Mouse (Mus musculus): ENCODE measurements around the gene Stxbp4. TPM values are rescaled to one million over a fixed set of nuclear protein-coding genes. Genes with fewer than 3 reads are reported as not detected.
A peak's percentile ranks its signal among the peaks of the same experiment; 100 is the strongest.

The Stxbp4 gene
- total and polyA plus RNA-seq, 3 experiments, result 1.8 to 5.2 (median 5.0) TPM

GRCm38 (mm10) chr11:90590996-90591395 is 46.9 kb downstream of the Stxbp4 start:
- 63% methylated on average over 1 of the region's 1 CpGs for WGBS
- TF ChIP-seq EP300 (IDR thresholded peaks at IDR 0.05; ENCODE audit: insufficient read depth, low read depth, low read length) (no peak), POLR2A (IDR thresholded peaks at IDR 0.05; ENCODE audit: insufficient read depth, low read depth, low read length) (no peak), CTCF (IDR thresholded peaks at IDR 0.05) (no peak)

GRCm38 (mm10) chr11:90586203-90586602 is 51.7 kb downstream of the Stxbp4 start:
- H3K36me3 ChIP-seq (ENCODE audit: control insufficient read depth, insufficient read depth, low read length), result no peaks in the 10 kb centered on the region
- H3K27ac ChIP-seq, result no peak overlapping the region
- no peak overlapping the region for H3K4me3 ChIP-seq
- DNase-seq, result peak; percentile 49 to 53
- no peaks in the 10 kb centered on the region for H3K4me1 ChIP-seq (ENCODE audit: control insufficient read depth, insufficient read depth, low read length)
- TF ChIP-seq EP300 (IDR thresholded peaks at IDR 0.05; ENCODE audit: insufficient read depth, low read depth, low read length) (no peak), POLR2A (IDR thresholded peaks at IDR 0.05; ENCODE audit: insufficient read depth, low read depth, low read length) (no peak), CTCF (IDR thresholded peaks at IDR 0.05) (no peak)
- intact Hi-C loops (cut with DNase I), result no loop called here
- no peak overlapping the region for H3K9ac ChIP-seq (ENCODE audit: low read depth, low read length)
- no peaks in the 10 kb centered on the region for H3K79me2 ChIP-seq (replicated peaks; ENCODE audit: control insufficient read depth, insufficient read depth, low read length)
- WGBS, result 56% methylated on average over 8 of the region's 8 CpGs
- no peaks in the 10 kb centered on the region for H3K27me3 ChIP-seq (ENCODE audit: control insufficient read depth, insufficient read depth, low read length)

More at GRCm38 (mm10) chr11:90590996-90591395, 46.9 kb downstream of the Stxbp4 start:
- no peaks in the 10 kb centered on the region for H3K4me1 ChIP-seq (ENCODE audit: control insufficient read depth, insufficient read depth, low read length)
- H3K4me3 ChIP-seq, result no peak overlapping the region
- no peak for DNase-seq
- no peaks in the 10 kb centered on the region for H3K27me3 ChIP-seq (ENCODE audit: control insufficient read depth, insufficient read depth, low read length)
- H3K36me3 ChIP-seq (ENCODE audit: control insufficient read depth, insufficient read depth, low read length), result no peaks in the 10 kb centered on the region
- H3K9ac ChIP-seq (ENCODE audit: low read depth, low read length), result no peak overlapping the region
- intact Hi-C loops (cut with DNase I), result no loop called here
- H3K79me2 ChIP-seq (replicated peaks; ENCODE audit: control insufficient read depth, insufficient read depth, low read length), result no peaks in the 10 kb centered on the region
- H3K27ac ChIP-seq, result no peak overlapping the region

- H3K4me1 ChIP-seq (ENCODE audit: control insufficient read depth, insufficient read depth, low read length), result no peaks in the 10 kb centered on the region
- WGBS, result 73% methylated on average over 2 of the region's 2 CpGs
- TF ChIP-seq EP300 (IDR thresholded peaks at IDR 0.05; ENCODE audit: insufficient read depth, low read depth, low read length) (no peak), CTCF (IDR thresholded peaks at IDR 0.05) (no peak)
- H3K79me2 ChIP-seq (replicated peaks; ENCODE audit: control insufficient read depth, insufficient read depth, low read length), result no peaks in the 10 kb centered on the region
- no peaks in the 10 kb centered on the region for H3K27me3 ChIP-seq (ENCODE audit: control insufficient read depth, insufficient read depth, low read length)
- intact Hi-C loops (cut with DNase I), result no loop called here
- H3K27ac ChIP-seq, result no peak overlapping the region
- no peak overlapping the region for H3K9ac ChIP-seq (ENCODE audit: low read depth, low read length)
- no peak for DNase-seq
- H3K36me3 ChIP-seq (ENCODE audit: control insufficient read depth, insufficient read depth, low read length), result no peaks in the 10 kb centered on the region
- no peak overlapping the region for H3K4me3 ChIP-seq
Measured at GRCm38 (mm10) chr11:90585754-90586153, 52.1 kb downstream of the Stxbp4 start.

GRCm38 (mm10) chr11:90577057-90577780 is 60.7 kb downstream of the Stxbp4 start:
- Histone ChIP-seq H3K36me3 (ENCODE audit: control insufficient read depth, insufficient read depth, low read length) (no peaks in the 10 kb centered on the region), H3K79me2 (replicated peaks; ENCODE audit: control insufficient read depth, insufficient read depth, low read length) (no peaks in the 10 kb centered on the region), H3K4me3 (no peak overlapping the region), H3K27ac (no peak overlapping the region), H3K27me3 (ENCODE audit: control insufficient read depth, insufficient read depth, low read length) (no peaks in the 10 kb centered on the region), H3K4me1 (ENCODE audit: control insufficient read depth, insufficient read depth, low read length) (peaks cover 1% of the 10 kb centered on the region; the same call in 1 of the 2 replicates), H3K9ac (ENCODE audit: low read depth, low read length) (no peak overlapping the region)
- 56% methylated on average over 7 of the region's 7 CpGs for WGBS
- intact Hi-C loops (cut with DNase I), result no loop called here
- DNase-seq, result peak; percentile 31 to 40
- TF ChIP-seq POLR2A (IDR thresholded peaks at IDR 0.05; ENCODE audit: insufficient read depth, low read depth, low read length) (no peak), CTCF (IDR thresholded peaks at IDR 0.05) (no peak), EP300 (IDR thresholded peaks at IDR 0.05; ENCODE audit: insufficient read depth, low read depth, low read length) (no peak)

- no peak for DNase-seq
- intact Hi-C loops (cut with DNase I), result no loop called here
- H3K27ac ChIP-seq, result no peak overlapping the region
- no peaks in the 10 kb centered on the region for H3K36me3 ChIP-seq (ENCODE audit: control insufficient read depth, insufficient read depth, low read length)
- TF ChIP-seq EP300 (IDR thresholded peaks at IDR 0.05; ENCODE audit: insufficient read depth, low read depth, low read length) (no peak), POLR2A (IDR thresholded peaks at IDR 0.05; ENCODE audit: insufficient read depth, low read depth, low read length) (no peak), CTCF (IDR thresholded peaks at IDR 0.05) (no peak)
- no peaks in the 10 kb centered on the region for H3K27me3 ChIP-seq (ENCODE audit: control insufficient read depth, insufficient read depth, low read length)
- no peak overlapping the region for H3K4me3 ChIP-seq
- H3K79me2 ChIP-seq (replicated peaks; ENCODE audit: control insufficient read depth, insufficient read depth, low read length), result no peaks in the 10 kb centered on the region
- H3K4me1 ChIP-seq (ENCODE audit: control insufficient read depth, insufficient read depth, low read length), result peaks cover 1% of the 10 kb centered on the region; the same call in 1 of the 2 replicates
- WGBS, result 87% methylated on average over 8 of the region's 8 CpGs
- no peak overlapping the region for H3K9ac ChIP-seq (ENCODE audit: low read depth, low read length)
Measured at GRCm38 (mm10) chr11:90576282-90576972, 61.5 kb downstream of the Stxbp4 start.

- H3K27me3 ChIP-seq (ENCODE audit: control insufficient read depth, insufficient read depth, low read length), result no peaks in the 10 kb centered on the region
- H3K4me1 ChIP-seq (ENCODE audit: control insufficient read depth, insufficient read depth, low read length), result peaks cover 1% of the 10 kb centered on the region; the same call in 1 of the 2 replicates
- H3K36me3 ChIP-seq (ENCODE audit: control insufficient read depth, insufficient read depth, low read length), result no peaks in the 10 kb centered on the region
- H3K79me2 ChIP-seq (replicated peaks; ENCODE audit: control insufficient read depth, insufficient read depth, low read length), result no peaks in the 10 kb centered on the region
- H3K9ac ChIP-seq (ENCODE audit: low read depth, low read length), result no peak overlapping the region
- intact Hi-C loops (cut with DNase I), result no loop called here
- TF ChIP-seq POLR2A (IDR thresholded peaks at IDR 0.05; ENCODE audit: insufficient read depth, low read depth, low read length), result no peak
- no peak for TF ChIP-seq EP300 (IDR thresholded peaks at IDR 0.05; ENCODE audit: insufficient read depth, low read depth, low read length)
- TF ChIP-seq CTCF (IDR thresholded peaks at IDR 0.05), result no peak
- no peak for DNase-seq
- WGBS, result 90% methylated on average over 7 of the region's 7 CpGs
- H3K4me3 ChIP-seq, result no peak overlapping the region
- no peak overlapping the region for H3K27ac ChIP-seq
Measured at GRCm38 (mm10) chr11:90575491-90576048, 62.3 kb downstream of the Stxbp4 start.
